22 mouse cellular contexts compared by ENCODE assay signal in the genomic region with DNA sequence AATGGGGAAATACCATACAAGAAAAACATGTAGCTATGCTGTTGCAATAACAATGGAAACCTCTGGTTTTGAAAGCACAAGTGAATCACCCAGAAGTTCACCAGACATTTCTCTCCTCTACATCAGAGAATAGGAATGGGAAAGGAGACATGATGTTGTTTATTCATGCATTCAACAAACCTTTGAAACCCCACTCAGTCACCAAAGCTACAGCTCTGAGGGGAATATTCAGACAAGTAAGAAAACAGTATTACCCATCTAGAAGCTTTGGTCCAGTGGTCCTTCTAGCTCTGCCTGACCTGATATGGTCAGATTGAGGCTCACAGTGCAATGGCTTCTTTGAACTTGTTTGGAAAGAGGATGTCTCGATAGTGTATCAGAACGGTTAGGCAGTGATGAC.
DNase-seq lines count a peak whose midpoint lies in the region; ATAC-seq and TF ChIP-seq lines count a peak whose summit lies in the region.
"Had no signal": no experiment of that assay in that cellular context is flagged by ENCODE, and none has a peak within 500 bp of the region (broad histone marks: within the 10 kb centered on the region; RNA-seq: fewer than 3 reads in every experiment).

No protein-coding gene starts in this region.

- WGBS in limb, embryonic 11.5 days = 90% methylated on average over 2 of the region's 2 CpGs
- WGBS in lung, postnatal 0 days = 60% methylated on average over 2 of the region's 2 CpGs

- in situ Hi-C loops in Patski (cut with MboI; ENCODE audit: low pct_unique_long_range_greater_than_20kb) = no loop called here

- CTCF ChIA-PET in Patski (lab: Charles Lee) = interaction anchor here (1.2 kb wide), 1 partner anchor 88 kb away, joined by 4 read pairs; no protein-coding TSS in a partner anchor

- POLR2A ChIA-PET in Patski (lab: Charles Lee) = no interaction called here

- no peak for TF ChIP-seq EP300 in lung, postnatal 0 days (IDR thresholded peaks at IDR 0.05)

- no peak overlapping the region for H3K4me2 ChIP-seq in limb, embryonic 11.5 days (ENCODE audit: low read depth, severe bottlenecking)
- no peak overlapping the region for H3K4me2 ChIP-seq in lung, postnatal 0 days (replicated peaks; ENCODE audit: low read depth, low read length)
- H3K4me2 ChIP-seq: embryonic facial prominence, embryonic 12.5 days; forebrain, embryonic 13.5 days; forebrain, embryonic 15.5 days had no signal

- no peak overlapping the region for H3K4me3 ChIP-seq in limb, embryonic 11.5 days (ENCODE audit: low read depth, low read length)
- no peak overlapping the region for H3K4me3 ChIP-seq in lung, postnatal 0 days (ENCODE audit: low read depth, low read length)
- H3K4me3 ChIP-seq: embryonic facial prominence, embryonic 10.5 days; embryonic facial prominence, embryonic 12.5 days; erythroblast, embryonic 14.5 days; forebrain, embryonic 13.5 days; forebrain, embryonic 15.5 days had no signal

- no peak overlapping the region for H3K9ac ChIP-seq in limb, embryonic 11.5 days (ENCODE audit: low read length)
- no peak overlapping the region for H3K9ac ChIP-seq in lung, postnatal 0 days (replicated peaks; ENCODE audit: low read depth)
- H3K9ac ChIP-seq: embryonic facial prominence, embryonic 12.5 days; forebrain, embryonic 13.5 days; forebrain, embryonic 15.5 days; forebrain, postnatal 0 days had no signal

- peak; percentile 70 for ATAC-seq in Patski
- ATAC-seq in limb, embryonic 11.5 days (ENCODE audit: insufficient number of reproducible peaks, low FRiP score, low TSS enrichment, low read depth) = no peak
- no peak for ATAC-seq in lung, postnatal 0 days
- ATAC-seq: CD4-positive, CD25-positive, alpha-beta regulatory T cell, adult 4 months; forebrain, embryonic 13.5 days; forebrain, embryonic 15.5 days; forebrain, postnatal 0 days had no signal

- no peak for TF ChIP-seq CTCF in Patski (IDR thresholded peaks at IDR 0.05)
- no peak for TF ChIP-seq CTCF in lung, postnatal 0 days (IDR thresholded peaks at IDR 0.05)

- 0 out of 2 replicates have a peak overlapping the region, but pooled peaks have one; percentile 3 for H3K27ac ChIP-seq in limb, embryonic 11.5 days (replicated peaks; ENCODE audit: low read depth, low read length)
- H3K27ac ChIP-seq in lung, postnatal 0 days (ENCODE audit: low read length) = no peak overlapping the region
- H3K27ac ChIP-seq: embryonic facial prominence, embryonic 10.5 days; embryonic facial prominence, embryonic 12.5 days; forebrain, embryonic 13.5 days; forebrain, embryonic 15.5 days had no signal

- H3K36me3 ChIP-seq in limb, embryonic 11.5 days (ENCODE audit: control insufficient read depth, insufficient read depth, low read length) = no peaks in the 10 kb centered on the region
- H3K36me3 ChIP-seq in lung, postnatal 0 days (ENCODE audit: insufficient read depth, low read length) = no peaks in the 10 kb centered on the region
- H3K36me3 ChIP-seq: embryonic facial prominence, embryonic 10.5 days; embryonic facial prominence, embryonic 12.5 days; forebrain, embryonic 15.5 days; G1E had no signal

- DNase-seq in Patski (ENCODE audit: low read depth, low spot score) = peak; percentile 57
- peak; percentile 14 for DNase-seq in fibroblast of lung, adult 2 months (ENCODE audit: low read depth)
- DNase-seq in limb, embryonic 11.5 days (ENCODE audit: low spot score) = no peak
- DNase-seq in cerebellum, adult 9-10 months = no peak
- no peak for DNase-seq in lung, postnatal 0 days (ENCODE audit: low spot score)
- DNase-seq: adrenal gland, adult 2 months; adrenal gland, postnatal 10 days; adrenal gland, postnatal 25 days; B cell, adult 2 months; cerebellum, adult 11-12 months; cerebellum, adult 2 months; cerebellum, adult 9-11 months; cerebellum, postnatal 25 days; forebrain, postnatal 0 days had no signal

- no peaks in the 10 kb centered on the region for H3K27me3 ChIP-seq in Patski
- H3K27me3 ChIP-seq in limb, embryonic 11.5 days (ENCODE audit: control insufficient read depth, insufficient read depth, low read length) = no peaks in the 10 kb centered on the region
- H3K27me3 ChIP-seq in lung, postnatal 0 days (replicated peaks; ENCODE audit: insufficient read depth, low read length) = no peaks in the 10 kb centered on the region
- H3K27me3 ChIP-seq: CH12.LX; embryonic facial prominence, embryonic 12.5 days; forebrain, embryonic 13.5 days; forebrain, embryonic 15.5 days had no signal

- no peaks in the 10 kb centered on the region for H3K4me1 ChIP-seq in limb, embryonic 11.5 days (ENCODE audit: control insufficient read depth, insufficient read depth, low read length)
- no peaks in the 10 kb centered on the region for H3K4me1 ChIP-seq in lung, postnatal 0 days (ENCODE audit: insufficient read depth, low read depth, low read length)
- H3K4me1 ChIP-seq: embryonic facial prominence, embryonic 12.5 days; forebrain, embryonic 13.5 days; forebrain, embryonic 15.5 days had no signal

- H3K9me3 ChIP-seq in limb, embryonic 11.5 days (ENCODE audit: control insufficient read depth, low read length) = no peaks in the 10 kb centered on the region; the same call in 1 of the 2 replicates
- no peaks in the 10 kb centered on the region for H3K9me3 ChIP-seq in lung, postnatal 0 days (ENCODE audit: low read length)
- H3K9me3 ChIP-seq: embryonic facial prominence, embryonic 10.5 days; embryonic facial prominence, embryonic 12.5 days; forebrain, embryonic 13.5 days; forebrain, embryonic 15.5 days had no signal

Comparison
In these comparisons a context has a peak if more than half of its experiments do, and no peak if none do; other contexts are left out.
1. DNase-seq: peak in Patski (single experiment) and fibroblast of lung, adult 2 months (single experiment); none in limb, embryonic 11.5 days (single experiment), cerebellum, adult 9-10 months (single experiment) and lung, postnatal 0 days (single experiment).